Mouse (Mus musculus): ENCODE measurements around the gene Ppip5k2. TPM values are rescaled to one million over a fixed set of nuclear protein-coding genes. Genes with fewer than 3 reads are reported as not detected.
A peak's percentile ranks its signal among the peaks of the same experiment; 100 is the strongest.
"Not testable (repeated sequence)": the region's sequence is repeated elsewhere in the genome, so short reads cannot be mapped to it uniquely, and the experiment has no call there.

The Ppip5k2 gene
- polyA plus RNA-seq, 1 experiment from 2014 or later, result 55.4 TPM

GRCm38 (mm10) chr1:97773973-97774372 is 3.8 kb upstream of the Ppip5k2 start:
- H3K4me1 ChIP-seq (replicated peaks), result peaks cover 4% of the 10 kb centered on the region
- H3K27me3 ChIP-seq, result no peaks in the 10 kb centered on the region
- H3K36me3 ChIP-seq, result no peaks in the 10 kb centered on the region
- H3K27ac ChIP-seq (replicated peaks), result no peak overlapping the region
- H3K4me2 ChIP-seq, result no peak overlapping the region
- H3K9ac ChIP-seq, result no peak overlapping the region
- no peaks in the 10 kb centered on the region for H3K9me3 ChIP-seq
- no peak for ATAC-seq (ENCODE audit: low FRiP score, low read depth)
- 99% methylated on average over 2 of the region's 2 CpGs for WGBS
- no peak overlapping the region for H3K4me3 ChIP-seq

GRCm38 (mm10) chr1:97773362-97773761 is 3.2 kb upstream of the Ppip5k2 start:
- Histone ChIP-seq H3K4me1 (replicated peaks) (peaks cover 8% of the 10 kb centered on the region), H3K36me3 (no peaks in the 10 kb centered on the region), H3K27me3 (no peaks in the 10 kb centered on the region), H3K9ac (no peak overlapping the region), H3K9me3 (no peaks in the 10 kb centered on the region), H3K27ac (replicated peaks) (no peak overlapping the region), H3K4me2 (no peak overlapping the region), H3K4me3 (no peak overlapping the region)
- WGBS, result 94% methylated on average over 6 of the region's 6 CpGs
- no peak for ATAC-seq (ENCODE audit: low FRiP score, low read depth)

- Histone ChIP-seq H3K4me2 (no peak overlapping the region), H3K27me3 (no peaks in the 10 kb centered on the region), H3K4me1 (replicated peaks) (peaks cover 25% of the 10 kb centered on the region), H3K4me3 (no peak overlapping the region), H3K9me3 (no peaks in the 10 kb centered on the region), H3K9ac (no peak overlapping the region), H3K27ac (replicated peaks) (no peak overlapping the region), H3K36me3 (no peaks in the 10 kb centered on the region)
- WGBS, result 94% methylated on average over 5 of the region's 5 CpGs
- no peak for ATAC-seq (ENCODE audit: low FRiP score, low read depth)
These were observed 1.5 kb upstream of the Ppip5k2 start for GRCm38 (mm10) chr1:97771727-97772126.

GRCm38 (mm10) chr1:97771118-97771517 is 907 bp upstream of the Ppip5k2 start:
- ATAC-seq (ENCODE audit: low FRiP score, low read depth), result no peak
- H3K4me2 ChIP-seq, result peak overlapping the region; percentile 58
- 0 out of 2 replicates have a peak overlapping the region, but pooled peaks have one; percentile 27 for H3K9ac ChIP-seq
- H3K9me3 ChIP-seq, result no peaks in the 10 kb centered on the region
- no peak overlapping the region for H3K4me3 ChIP-seq
- 66% methylated on average over 7 of the region's 7 CpGs for WGBS
- H3K4me1 ChIP-seq (replicated peaks), result peaks cover 26% of the 10 kb centered on the region
- no peaks in the 10 kb centered on the region for H3K36me3 ChIP-seq
- H3K27ac ChIP-seq (replicated peaks), result no peak overlapping the region
- H3K27me3 ChIP-seq, result no peaks in the 10 kb centered on the region

- peaks cover 39% of the 10 kb centered on the region for H3K4me1 ChIP-seq (replicated peaks)
- peak overlapping the region; percentile 94 for H3K9ac ChIP-seq
- H3K27ac ChIP-seq (replicated peaks), result peak overlapping the region; percentile 93
- ATAC-seq (ENCODE audit: low FRiP score, low read depth), result peak; percentile 82
- peak overlapping the region; percentile 95 for H3K4me3 ChIP-seq
- H3K9me3 ChIP-seq, result no peaks in the 10 kb centered on the region
- under 1% methylated on average over 40 of the region's 40 CpGs for WGBS
- H3K27me3 ChIP-seq, result no peaks in the 10 kb centered on the region
- no peaks in the 10 kb centered on the region for H3K36me3 ChIP-seq
- peak overlapping the region; percentile 58 for H3K4me2 ChIP-seq
These were observed 812 bp downstream of the Ppip5k2 start for GRCm38 (mm10) chr1:97769294-97769903.

- Histone ChIP-seq H3K9ac (peak overlapping the region; percentile 94), H3K9me3 (no peaks in the 10 kb centered on the region), H3K4me2 (peak overlapping the region; percentile 58), H3K27me3 (no peaks in the 10 kb centered on the region), H3K27ac (replicated peaks) (peak overlapping the region; percentile 93), H3K4me3 (peak overlapping the region; percentile 95), H3K36me3 (no peaks in the 10 kb centered on the region), H3K4me1 (replicated peaks) (peaks cover 43% of the 10 kb centered on the region)
- no peak for ATAC-seq (ENCODE audit: low FRiP score, low read depth)
- 12% methylated on average over 7 of the region's 7 CpGs for WGBS
These were observed 1.3 kb downstream of the Ppip5k2 start for GRCm38 (mm10) chr1:97768906-97769293.

- H3K27me3 ChIP-seq, result no peaks in the 10 kb centered on the region
- 85% methylated on average over 2 of the region's 2 CpGs for WGBS
- H3K36me3 ChIP-seq, result no peaks in the 10 kb centered on the region
- H3K4me3 ChIP-seq, result peak overlapping the region; percentile 95
- no peak for ATAC-seq (ENCODE audit: low FRiP score, low read depth)
- no peak overlapping the region for H3K9ac ChIP-seq
- peaks cover 43% of the 10 kb centered on the region for H3K4me1 ChIP-seq (replicated peaks)
- no peak overlapping the region for H3K27ac ChIP-seq (replicated peaks)
- H3K4me2 ChIP-seq, result peak overlapping the region; percentile 58
- H3K9me3 ChIP-seq, result no peaks in the 10 kb centered on the region
These were observed 2.1 kb downstream of the Ppip5k2 start for GRCm38 (mm10) chr1:97768089-97768488.

GRCm38 (mm10) chr1:97765712-97766111 is 4.5 kb downstream of the Ppip5k2 start:
- WGBS, result 88% methylated on average over 4 of the region's 4 CpGs
- H3K4me3 ChIP-seq; H3K27me3 ChIP-seq; H3K27ac ChIP-seq (replicated peaks); H3K9me3 ChIP-seq; H3K9ac ChIP-seq; H3K4me2 ChIP-seq; ATAC-seq (ENCODE audit: low FRiP score, low read depth); H3K36me3 ChIP-seq: not testable (repeated sequence)
- peaks cover 39% of the 10 kb centered on the region for H3K4me1 ChIP-seq (replicated peaks)

GRCm38 (mm10) chr1:97761477-97761876 is 8.7 kb downstream of the Ppip5k2 start:
- Histone ChIP-seq H3K4me3 (no peak overlapping the region), H3K27me3 (no peaks in the 10 kb centered on the region), H3K4me1 (replicated peaks) (peaks cover 17% of the 10 kb centered on the region), H3K9ac (no peak overlapping the region), H3K27ac (replicated peaks) (no peak overlapping the region), H3K9me3 (no peaks in the 10 kb centered on the region), H3K4me2 (no peak overlapping the region), H3K36me3 (no peaks in the 10 kb centered on the region)
- ATAC-seq (ENCODE audit: low FRiP score, low read depth), result no peak
- WGBS, result 68% methylated on average over 6 of the region's 6 CpGs

GRCm38 (mm10) chr1:97760598-97760997 is 9.6 kb downstream of the Ppip5k2 start:
- no peak overlapping the region for H3K4me2 ChIP-seq
- ATAC-seq (ENCODE audit: low FRiP score, low read depth), result no peak
- H3K9ac ChIP-seq, result no peak overlapping the region
- no peak overlapping the region for H3K27ac ChIP-seq (replicated peaks)
- no peak overlapping the region for H3K4me3 ChIP-seq
- 80% methylated on average over 7 of the region's 7 CpGs for WGBS
- H3K36me3 ChIP-seq, result 0 out of 2 replicates have a peak, but pooled peaks cover 2% of the 10 kb centered on the region
- H3K27me3 ChIP-seq, result no peaks in the 10 kb centered on the region
- H3K4me1 ChIP-seq (replicated peaks), result peaks cover 11% of the 10 kb centered on the region
- H3K9me3 ChIP-seq, result no peaks in the 10 kb centered on the region

- Histone ChIP-seq H3K27ac (replicated peaks) (no peak overlapping the region), H3K4me1 (replicated peaks) (peaks cover 4% of the 10 kb centered on the region; the same call in 1 of the 2 replicates), H3K4me2 (no peak overlapping the region), H3K9me3 (no peaks in the 10 kb centered on the region), H3K27me3 (no peaks in the 10 kb centered on the region), H3K9ac (no peak overlapping the region), H3K4me3 (no peak overlapping the region), H3K36me3 (peaks cover 9% of the 10 kb centered on the region; the same call in 1 of the 2 replicates)
- ATAC-seq (ENCODE audit: low FRiP score, low read depth), result no peak
These were observed 10.4 kb downstream of the Ppip5k2 start for GRCm38 (mm10) chr1:97759841-97760240.

- ATAC-seq (ENCODE audit: low FRiP score, low read depth), result no peak
- H3K9ac ChIP-seq, result no peak overlapping the region
- WGBS, result 83% methylated on average over 4 of the region's 4 CpGs
- no peaks in the 10 kb centered on the region for H3K4me1 ChIP-seq (replicated peaks)
- H3K27me3 ChIP-seq, result no peaks in the 10 kb centered on the region
- H3K36me3 ChIP-seq, result peaks cover 35% of the 10 kb centered on the region
- no peak overlapping the region for H3K4me2 ChIP-seq
- no peak overlapping the region for H3K4me3 ChIP-seq
- no peak overlapping the region for H3K27ac ChIP-seq (replicated peaks)
- no peaks in the 10 kb centered on the region for H3K9me3 ChIP-seq
These were observed 15.8 kb downstream of the Ppip5k2 start for GRCm38 (mm10) chr1:97754392-97754791.

GRCm38 (mm10) chr1:97753216-97753615 is 17.0 kb downstream of the Ppip5k2 start:
- H3K27me3 ChIP-seq, result no peaks in the 10 kb centered on the region
- H3K4me1 ChIP-seq (replicated peaks), result no peaks in the 10 kb centered on the region
- ATAC-seq (ENCODE audit: low FRiP score, low read depth), result no peak
- H3K9me3 ChIP-seq, result no peaks in the 10 kb centered on the region
- peaks cover 39% of the 10 kb centered on the region for H3K36me3 ChIP-seq
- H3K4me2 ChIP-seq, result no peak overlapping the region
- H3K9ac ChIP-seq, result no peak overlapping the region
- H3K27ac ChIP-seq (replicated peaks), result no peak overlapping the region
- H3K4me3 ChIP-seq, result no peak overlapping the region

Data from hindbrain, embryonic 15.5 days (tissue).